Mouse (Mus musculus) macrophage (primary cell): Measurements from ENCODE around the gene Ccdc73. TPM values are rescaled to one million over a fixed set of nuclear protein-coding genes. Genes with fewer than 3 reads are reported as not detected.

ENCODE experiments used
- polyA plus RNA-seq: library from polyadenylated mRNA; stranded (reverse); fragments of 250-400 nt; gene quantifications from 3 replicates; pipeline ENCODE4 v1.2.4, GENCODE M21; 2018; ENCODE audit warnings: inconsistent platforms

Gene Ccdc73
- polyA plus RNA-seq, 1 experiment from 2014 or later, result 2.7 TPM

Other genes starting within 250 kb of the Ccdc73 start
- 22.5 to 32.0 TPM (median 24.4 TPM) in 3 replicates for gene Tcp11l1, start 155.6 kb upstream of the Ccdc73 start, polyA plus RNA-seq
- not detected in 3 replicates for gene Pin1rt1, start 151.4 kb upstream of the Ccdc73 start, polyA plus RNA-seq
- 7.6 to 10.3 TPM (median 7.7 TPM) in 3 replicates for gene Depdc7, start 124.9 kb upstream of the Ccdc73 start, polyA plus RNA-seq
- gene Qser1, start 51.0 kb upstream of the Ccdc73 start, polyA plus RNA-seq, result 5.0 to 8.2 TPM (median 7.5 TPM) in 3 replicates
- 0.24 to 1.00 TPM (median 0.80 TPM) in 3 replicates for gene Prrg4, start 17.9 kb upstream of the Ccdc73 start, polyA plus RNA-seq
- 99.0 to 127 TPM (median 124 TPM) in 3 replicates for gene Eif3m, start 149.3 kb downstream of the Ccdc73 start, polyA plus RNA-seq
- gene Gm11060, start 224.2 kb downstream of the Ccdc73 start, polyA plus RNA-seq, result not detected in 3 replicates